Mouse (Mus musculus) B cell, adult 62 days (primary cell): ENCODE results near the gene Gm826. TPM values are rescaled to one million over a fixed set of nuclear protein-coding genes. Genes with fewer than 3 reads are reported as not detected.

Experiments
- total RNA-seq: library from RNA; stranded (reverse); gene quantifications from 4 replicates; pipeline ENCODE4 v1.2.4, GENCODE M21; 2023

Gene Gm826
- not detected in 4 replicates for total RNA-seq

DNA sequence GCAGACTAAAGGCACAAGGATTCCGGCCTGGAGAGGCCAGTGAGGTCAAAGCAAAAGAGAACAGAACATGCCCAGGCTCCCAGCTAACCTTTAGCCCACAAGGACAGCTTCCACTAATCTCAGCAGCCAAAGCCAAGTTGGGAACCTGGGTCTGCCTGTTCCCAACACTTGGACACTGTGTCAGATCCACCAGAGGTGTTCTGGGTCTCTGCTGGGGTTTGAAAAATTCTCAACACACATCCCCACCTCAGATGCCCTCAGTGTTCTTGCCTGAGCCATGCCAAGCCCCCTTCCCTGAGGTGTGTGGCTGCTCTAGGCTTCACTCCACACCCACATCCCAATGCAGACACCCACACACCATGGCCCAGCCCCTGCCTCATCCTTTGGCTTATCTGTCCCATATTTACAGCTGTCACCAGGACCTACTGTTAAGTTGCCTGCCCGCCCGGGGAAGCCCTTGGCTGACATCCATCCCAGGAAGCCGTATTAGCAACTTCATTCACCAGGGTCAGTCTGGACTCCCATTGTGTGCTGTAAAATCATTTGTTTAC lies at the start of gene Gm826:
TSS of gene Gm826 (minus strand) at position 52 of the 551 bp plus-strand sequence.

DNA sequence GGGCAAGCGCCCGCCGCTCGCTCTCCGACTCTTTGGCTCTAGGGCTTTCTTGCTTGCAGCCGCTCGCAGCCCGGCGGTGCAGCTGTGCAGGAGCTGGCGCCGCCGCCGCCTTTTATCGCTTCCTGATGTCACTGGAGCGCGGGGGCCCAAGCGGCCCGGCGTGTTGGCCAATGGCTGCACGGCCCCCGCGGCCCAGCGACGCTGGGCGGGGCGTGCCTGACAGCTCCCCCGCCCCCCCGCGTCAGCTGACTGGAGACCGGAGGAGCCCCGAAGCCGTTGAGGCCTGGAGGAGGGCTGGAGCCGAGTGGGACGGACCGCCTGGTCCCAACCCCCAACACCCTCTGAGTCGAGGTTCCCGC lies 33.0 kb upstream of the Gm826 start, which contains the start of gene Mafb:
TSS of gene Mafb (minus strand) at position 86 of the 359 bp plus-strand sequence.

Other genes with a start within 250 kb of the Gm826 start
- gene Mafb, start 32.9 kb upstream of the Gm826 start, total RNA-seq: 1.3 to 2.2 TPM (median 1.8 TPM) in 4 replicates